In the genomic region with DNA sequence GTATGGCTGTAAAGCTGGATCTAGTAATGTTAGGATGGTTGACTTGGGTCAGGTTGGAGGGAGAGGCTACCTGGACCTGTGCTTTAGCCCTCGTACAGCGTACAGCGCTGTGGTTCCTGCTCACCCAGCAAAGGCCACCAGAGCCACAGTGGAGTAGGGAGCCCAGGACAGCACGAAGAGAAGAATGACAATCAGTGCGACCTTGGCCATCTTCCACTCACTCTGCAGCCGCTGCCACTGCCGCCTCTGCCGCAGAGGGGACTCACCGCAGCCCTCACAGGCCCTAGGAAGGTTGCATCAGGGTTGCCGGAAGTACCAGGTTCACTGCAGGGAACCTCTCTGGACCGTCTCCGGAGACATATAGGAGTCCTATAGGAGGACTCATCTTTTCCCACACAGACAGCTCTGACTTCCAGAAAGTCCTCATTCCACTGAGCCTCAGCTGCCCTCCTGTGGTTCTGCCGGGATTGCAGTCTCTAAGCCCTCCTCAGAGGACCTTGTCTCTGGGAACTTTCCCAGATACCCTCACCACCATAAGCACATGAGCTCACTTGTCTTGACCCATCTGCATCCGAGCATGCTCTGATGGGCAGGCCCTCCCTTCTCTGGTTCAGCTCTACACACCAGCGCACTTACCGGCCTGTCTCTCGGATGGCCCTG, we compare ENCODE assay signal across 19 mouse cellular contexts. TPM values are rescaled to one million over a fixed set of nuclear protein-coding genes. Genes with fewer than 3 reads are reported as not detected.
A peak's percentile ranks its signal among the peaks of the same experiment; 100 is the strongest.
DNase-seq lines count a peak whose midpoint lies in the region; ATAC-seq and TF ChIP-seq lines count a peak whose summit lies in the region.
"Had no signal": no experiment of that assay in that cellular context is flagged by ENCODE, and none has a peak within 500 bp of the region (broad histone marks: within the 10 kb centered on the region; RNA-seq: fewer than 3 reads in every experiment).

No protein-coding gene starts in this region.

- DNase-seq in heart, adult 9 months (ENCODE audit: low spot score in 2 of 2), result no peak
- no peak for DNase-seq in midbrain, postnatal 0 days (ENCODE audit: low spot score)
- no peak for DNase-seq in midbrain, embryonic 10.5 days (ENCODE audit: low spot score)
- DNase-seq in adrenal gland, postnatal 36 days, result peak; percentile 61
- no peak for DNase-seq in stomach, postnatal 0 days (ENCODE audit: low spot score)
- no peak for DNase-seq in B cell, adult 2 months
- no peak for DNase-seq in lung, adult 18-20 months
- DNase-seq: cerebellum, adult 18-20 months; embryo, embryonic 11 days; left cerebral cortex, postnatal 4 days; right cerebral cortex, adult 18-20 months had no signal

- ATAC-seq in heart, embryonic 12.5 days (ENCODE audit: insufficient number of reproducible peaks, low FRiP score), result no peak
- no peak for ATAC-seq in midbrain, postnatal 0 days (ENCODE audit: low FRiP score)
- no peak for ATAC-seq in stomach, postnatal 0 days (ENCODE audit: low FRiP score, low TSS enrichment)

- H3K4me2 ChIP-seq in heart, embryonic 12.5 days, result peak overlapping the region; percentile 34; the same call in 1 of the 2 replicates
- H3K4me2 ChIP-seq in midbrain, postnatal 0 days (ENCODE audit: low read depth, low read length, poor library complexity, severe bottlenecking), result no peak overlapping the region
- H3K4me2 ChIP-seq in stomach, postnatal 0 days (replicated peaks; ENCODE audit: low read depth), result no peak overlapping the region
- H3K4me2 ChIP-seq: hindbrain, embryonic 14.5 days; kidney, embryonic 15.5 days had no signal

- no peaks in the 10 kb centered on the region for H3K36me3 ChIP-seq in heart, embryonic 12.5 days
- no peaks in the 10 kb centered on the region for H3K36me3 ChIP-seq in midbrain, postnatal 0 days (ENCODE audit: insufficient read depth, low read length)
- no peaks in the 10 kb centered on the region for H3K36me3 ChIP-seq in midbrain, embryonic 10.5 days
- H3K36me3 ChIP-seq in stomach, postnatal 0 days (ENCODE audit: control insufficient read depth, insufficient read depth, low read length), result no peaks in the 10 kb centered on the region
- H3K36me3 ChIP-seq: kidney, embryonic 15.5 days had no signal

- no peaks in the 10 kb centered on the region for H3K27me3 ChIP-seq in heart, embryonic 12.5 days (replicated peaks)
- H3K27me3 ChIP-seq in midbrain, postnatal 0 days (ENCODE audit: insufficient read depth, low read length), result no peaks in the 10 kb centered on the region
- H3K27me3 ChIP-seq in midbrain, embryonic 10.5 days (ENCODE audit: low read depth, poor library complexity, severe bottlenecking), result no peaks in the 10 kb centered on the region
- no peaks in the 10 kb centered on the region for H3K27me3 ChIP-seq in stomach, postnatal 0 days (ENCODE audit: control insufficient read depth, insufficient read depth, low read length)

- TF ChIP-seq CTCF in midbrain, postnatal 0 days (IDR thresholded peaks at IDR 0.05), result peak; percentile 37; the same call in 1 of the 2 replicates
- TF ChIP-seq CTCF in stomach, postnatal 0 days (IDR thresholded peaks at IDR 0.05; ENCODE audit: low read depth), result peak; percentile 44

- H3K9ac ChIP-seq in heart, embryonic 12.5 days, result no peak overlapping the region
- H3K9ac ChIP-seq in midbrain, postnatal 0 days (replicated peaks; ENCODE audit: low read length, poor library complexity, severe bottlenecking), result no peak overlapping the region
- H3K9ac ChIP-seq in stomach, postnatal 0 days (ENCODE audit: low read length), result no peak overlapping the region
- H3K9ac ChIP-seq: hindbrain, embryonic 14.5 days; kidney, embryonic 15.5 days; liver, embryonic 14.5 days had no signal

- 58% methylated on average over 17 of the region's 17 CpGs for WGBS in heart, embryonic 12.5 days
- WGBS in midbrain, postnatal 0 days, result 86% methylated on average over 17 of the region's 17 CpGs
- 83% methylated on average over 17 of the region's 17 CpGs for WGBS in midbrain, embryonic 10.5 days
- 79% methylated on average over 17 of the region's 17 CpGs for WGBS in stomach, postnatal 0 days

- H3K4me3 ChIP-seq in heart, embryonic 12.5 days, result no peak overlapping the region
- no peak overlapping the region for H3K4me3 ChIP-seq in midbrain, postnatal 0 days (ENCODE audit: low read depth, low read length)
- H3K4me3 ChIP-seq in midbrain, embryonic 10.5 days, result no peak overlapping the region
- H3K4me3 ChIP-seq in stomach, postnatal 0 days (ENCODE audit: low read depth, low read length), result no peak overlapping the region
- H3K4me3 ChIP-seq: kidney, embryonic 15.5 days had no signal

- no peak for TF ChIP-seq EP300 in stomach, postnatal 0 days (optimal IDR thresholded peaks at IDR 0.05)

- no peaks in the 10 kb centered on the region for H3K9me3 ChIP-seq in heart, embryonic 12.5 days (replicated peaks)
- H3K9me3 ChIP-seq in midbrain, postnatal 0 days (ENCODE audit: low read length), result no peaks in the 10 kb centered on the region
- H3K9me3 ChIP-seq in midbrain, embryonic 10.5 days (replicated peaks), result no peaks in the 10 kb centered on the region
- no peaks in the 10 kb centered on the region for H3K9me3 ChIP-seq in stomach, postnatal 0 days (ENCODE audit: control insufficient read depth, low read length)
- H3K9me3 ChIP-seq: kidney, embryonic 15.5 days had no signal

- H3K4me1 ChIP-seq in heart, embryonic 12.5 days (replicated peaks), result peaks cover 54% of the 10 kb centered on the region
- no peaks in the 10 kb centered on the region for H3K4me1 ChIP-seq in midbrain, postnatal 0 days (ENCODE audit: insufficient read depth, low read length)
- H3K4me1 ChIP-seq in midbrain, embryonic 10.5 days, result peaks cover 15% of the 10 kb centered on the region
- H3K4me1 ChIP-seq in stomach, postnatal 0 days (replicated peaks; ENCODE audit: control insufficient read depth, insufficient read depth), result no peaks in the 10 kb centered on the region

- no peak overlapping the region for H3K27ac ChIP-seq in heart, embryonic 12.5 days (ENCODE audit: poor library complexity, severe bottlenecking)
- H3K27ac ChIP-seq in midbrain, postnatal 0 days (ENCODE audit: low read depth, low read length), result no peak overlapping the region
- no peak overlapping the region for H3K27ac ChIP-seq in midbrain, embryonic 10.5 days (replicated peaks)
- H3K27ac ChIP-seq in stomach, postnatal 0 days (replicated peaks), result no peak overlapping the region
- H3K27ac ChIP-seq: hindbrain, embryonic 14.5 days; kidney, embryonic 15.5 days; liver, embryonic 14.5 days had no signal

RNA-seq across cellular contexts. Expression of a gene that starts 4.2 kb away (rescaled TPM):
- 4.3 and 4.9 TPM in 2 replicates for polyA plus RNA-seq in heart, embryonic 12.5 days (2016; fragmentation: Nextera tagmentation; extraction: Ambion mirVana)
- not detected in 2 replicates for total RNA-seq in midbrain, postnatal 0 days (2014; rRNA removed)
- 0.10 and 0.14 TPM in 2 replicates for polyA plus RNA-seq in midbrain, postnatal 0 days (2015; fragmentation: Nextera tagmentation; extraction: Ambion mirVana)
- polyA plus RNA-seq in midbrain, embryonic 10.5 days (2016; fragmentation: Nextera tagmentation; extraction: Ambion mirVana), result 0.12 and 0.35 TPM in 2 replicates
- total RNA-seq in adrenal gland, postnatal 36 days (2021), result not detected
- polyA plus RNA-seq in stomach, postnatal 0 days (2015; fragmentation: Nextera tagmentation; extraction: Ambion mirVana), result not detected in 2 replicates
- total RNA-seq: gastrocnemius, adult 8-10 months; layer of hippocampus, postnatal 10 days; left cerebral cortex, postnatal 4 days; MEL; neutrophil, adult 5-6 weeks had no signal
- polyA plus RNA-seq: hindbrain, embryonic 14.5 days; liver, embryonic 14.5 days had no signal

RNA-seq across cellular contexts. Expression of a gene that starts 7.2 kb away (rescaled TPM):
- 226 and 239 TPM in 2 replicates for polyA plus RNA-seq in heart, embryonic 12.5 days (2016; fragmentation: Nextera tagmentation; extraction: Ambion mirVana)
- 1.6 and 1.7 TPM in 2 replicates for total RNA-seq in midbrain, postnatal 0 days (2014; rRNA removed)
- polyA plus RNA-seq in midbrain, postnatal 0 days (2015; fragmentation: Nextera tagmentation; extraction: Ambion mirVana), result 1.1 and 1.2 TPM in 2 replicates
- polyA plus RNA-seq in midbrain, embryonic 10.5 days (2016; fragmentation: Nextera tagmentation; extraction: Ambion mirVana), result 0.02 TPM in 1 of 2 replicates, not detected in the other
- 1 to 10 TPM in 1 of 2 experiments, under 1 TPM in 1; 0.46 to 1.1 TPM for total RNA-seq in adrenal gland, postnatal 36 days (2021)
- polyA plus RNA-seq in stomach, postnatal 0 days (2015; fragmentation: Nextera tagmentation; extraction: Ambion mirVana), result 1.6 and 1.7 TPM in 2 replicates
- total RNA-seq: MEL; neutrophil, adult 5-6 weeks had no signal

Comparison
In these comparisons a context has a peak if more than half of its experiments do, and no peak if none do; other contexts are left out.
1. DNase-seq: peak in adrenal gland, postnatal 36 days (2 of 2); none in heart, adult 9 months (0 of 2), midbrain, postnatal 0 days (single experiment), midbrain, embryonic 10.5 days (single experiment), stomach, postnatal 0 days (single experiment), B cell, adult 2 months (0 of 2) and lung, adult 18-20 months (0 of 2).
2. RNA of a gene that starts 7.2 kb away (polyA plus RNA-seq): 226 to 239 TPM in heart, embryonic 12.5 days; 1.6 to 1.7 TPM in stomach, postnatal 0 days, 1.1 to 1.2 TPM in midbrain, postnatal 0 days and 0.02 TPM in midbrain, embryonic 10.5 days; every median in the first group is over 10 times any median in the second.